Mouse (Mus musculus) right cerebral cortex, postnatal 36 days (tissue): ENCODE results near the gene Zfp992.
"Not testable (repeated sequence)": the region's sequence is repeated elsewhere in the genome, so short reads cannot be mapped to it uniquely, and the experiment has no call there.

Experiments used
- DNase-seq, 2 experiments: peaks; one replicate each; pipeline ENCODE4 v3.0.0; 2022; ENCODE audit warnings: low spot score in 2 of 2, mixed read lengths in 1 of 2

Zfp992 gene

GRCm38 (mm10) chr4:146474716-146475676 is 26.2 kb downstream of the Zfp992 start:
- not testable (repeated sequence) for DNase-seq

GRCm38 (mm10) chr4:146476260-146476659 is 27.4 kb downstream of the Zfp992 start:
- not testable (repeated sequence) for DNase-seq

- not testable (repeated sequence) for DNase-seq
Measured at GRCm38 (mm10) chr4:146476959-146477358, 28.1 kb downstream of the Zfp992 start.

- not testable (repeated sequence) for DNase-seq
Measured at GRCm38 (mm10) chr4:146480376-146481096, 31.7 kb downstream of the Zfp992 start.

- not testable (repeated sequence) for DNase-seq
Measured at GRCm38 (mm10) chr4:146482546-146482945, 33.7 kb downstream of the Zfp992 start.

DNA sequence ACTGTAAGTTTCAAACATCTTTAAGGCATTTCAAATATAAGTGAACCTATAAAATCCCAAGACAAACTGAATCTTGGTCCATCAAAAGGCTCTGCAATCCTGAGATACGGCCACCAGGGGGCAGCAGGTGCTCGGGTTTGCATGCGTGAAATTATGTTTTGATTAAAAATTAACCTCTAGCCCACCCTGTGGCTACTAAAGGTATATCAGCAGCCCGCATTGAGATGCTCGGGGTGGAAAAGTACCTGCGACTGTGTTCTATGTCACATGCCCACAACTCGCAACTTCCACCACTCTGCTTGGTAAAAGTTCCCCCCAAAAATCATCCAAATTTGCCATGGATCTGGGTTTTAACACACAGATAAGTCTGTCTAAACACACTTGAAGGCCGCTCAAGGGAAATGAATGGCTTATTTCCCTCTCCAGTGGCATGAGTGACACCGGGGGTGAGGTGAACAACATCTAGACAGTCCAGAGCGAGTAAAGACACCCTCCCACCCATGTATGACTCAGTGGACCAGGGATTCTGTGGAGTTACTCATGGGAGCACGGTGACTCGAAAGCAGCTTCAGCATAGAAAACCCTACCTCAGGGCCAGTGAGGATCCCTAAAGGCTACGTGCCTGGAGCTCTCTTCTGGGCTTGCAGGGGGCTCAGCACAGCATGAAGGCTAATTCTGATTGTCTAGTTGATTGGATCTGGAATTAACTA is 34.9 kb downstream of the Zfp992 start:
- DNase-seq, result not testable (repeated sequence)

GRCm38 (mm10) chr4:146484676-146485075 is 35.9 kb downstream of the Zfp992 start:
- not testable (repeated sequence) for DNase-seq

GRCm38 (mm10) chr4:146485183-146485939 is 36.5 kb downstream of the Zfp992 start:
- not testable (repeated sequence) for DNase-seq

DNA sequence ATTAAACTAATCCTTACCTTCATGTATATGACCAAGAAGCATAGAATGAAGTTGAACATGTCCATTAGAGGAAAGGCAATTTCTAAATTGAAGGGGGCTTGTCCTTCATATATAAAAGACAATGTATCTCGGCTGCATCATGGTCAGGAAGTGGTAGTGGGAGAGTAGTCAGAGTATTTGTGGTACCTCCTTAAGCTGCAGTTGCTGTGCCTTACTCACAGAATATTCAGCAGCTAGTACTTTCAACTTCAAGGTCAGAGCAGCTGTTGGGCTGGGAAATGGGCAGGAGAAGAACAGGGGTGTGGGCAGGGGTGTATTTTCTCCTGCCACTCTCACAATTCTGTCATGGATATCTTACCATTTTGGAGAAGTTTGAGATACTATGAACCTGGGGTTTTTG is 37.9 kb downstream of the Zfp992 start:
- DNase-seq, result not testable (repeated sequence)

DNA sequence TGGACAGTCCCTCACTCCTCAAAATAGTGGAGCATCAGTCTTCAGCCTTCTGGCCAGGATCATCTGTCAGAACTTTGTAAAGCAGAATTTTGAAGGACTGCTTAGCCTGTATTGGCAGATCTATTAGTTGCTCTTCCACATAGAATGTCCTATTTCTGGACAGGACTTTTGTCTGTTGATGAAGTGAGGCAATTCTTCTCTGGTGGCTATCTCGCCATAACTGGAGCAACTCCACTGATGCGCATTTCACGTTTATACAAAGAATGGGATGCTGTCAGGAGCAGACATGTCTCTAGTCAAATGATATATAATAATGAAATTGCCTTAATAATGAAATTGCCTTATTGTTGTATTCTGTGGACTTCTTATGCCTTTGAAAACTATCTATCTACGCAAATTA is 40.4 kb downstream of the Zfp992 start:
- not testable (repeated sequence) for DNase-seq

GRCm38 (mm10) chr4:146491993-146492392 is 43.2 kb downstream of the Zfp992 start:
- DNase-seq, result not testable (repeated sequence)

- no peak for DNase-seq
Measured at GRCm38 (mm10) chr4:146492439-146492838, 43.6 kb downstream of the Zfp992 start.

GRCm38 (mm10) chr4:146492851-146493250 is 44.0 kb downstream of the Zfp992 start:
- DNase-seq, result no peak

- DNase-seq, result not testable (repeated sequence)
Measured at GRCm38 (mm10) chr4:146493319-146493907, 44.6 kb downstream of the Zfp992 start.

DNA sequence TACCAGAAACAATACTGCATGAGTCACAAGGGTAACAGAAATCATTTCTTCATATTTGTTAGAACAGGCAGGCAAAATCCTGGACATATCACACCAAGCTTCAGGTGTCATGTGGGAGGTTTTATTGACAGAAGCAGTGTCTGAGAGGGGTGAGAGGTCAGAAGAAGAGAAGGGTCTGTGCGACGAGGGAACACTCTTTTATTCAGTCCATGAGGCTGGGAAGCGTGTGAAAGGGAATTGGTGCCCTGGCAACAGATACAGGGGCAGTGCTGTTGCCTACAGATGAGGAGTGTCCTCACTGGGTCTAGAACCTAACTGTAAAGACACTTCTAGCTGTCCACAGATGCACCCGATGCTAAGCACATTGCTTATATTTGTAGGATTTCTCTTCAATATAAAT is 46.2 kb downstream of the Zfp992 start:
- DNase-seq, result no peak

DNA sequence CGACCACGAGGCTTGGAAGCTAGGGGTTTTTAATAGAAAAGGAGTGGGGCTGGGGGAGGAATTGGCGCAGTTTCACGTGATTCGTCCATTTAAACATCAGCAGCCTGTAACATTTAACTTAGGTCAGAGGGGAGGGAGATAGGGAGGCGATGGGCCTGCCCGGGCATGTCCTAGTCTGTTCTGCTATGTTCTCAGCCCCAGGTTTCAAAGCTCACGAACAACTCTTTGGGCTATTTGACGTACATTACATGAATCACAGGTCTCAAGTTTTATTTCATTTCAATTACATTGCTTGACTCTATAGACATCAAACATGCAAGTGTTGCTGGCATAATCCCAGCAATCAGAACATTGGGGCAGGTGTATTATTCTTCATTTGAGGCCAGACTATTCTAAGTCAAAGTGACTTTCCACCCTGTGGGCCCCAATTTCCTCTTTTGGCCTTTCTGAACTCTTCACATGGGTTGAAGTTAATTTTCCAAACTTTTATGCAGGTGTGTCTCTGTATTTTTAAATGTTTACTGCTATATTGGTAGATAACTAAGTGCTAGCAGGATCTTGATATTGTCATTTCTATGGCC is 49.0 kb downstream of the Zfp992 start:
- DNase-seq, result not testable (repeated sequence)

GRCm38 (mm10) chr4:146501727-146502126 is 52.9 kb downstream of the Zfp992 start, which contains the start of gene Zfp981:
Zfp981 (plus strand) TSS chr4:146502027.
- not testable (repeated sequence) for DNase-seq

DNA sequence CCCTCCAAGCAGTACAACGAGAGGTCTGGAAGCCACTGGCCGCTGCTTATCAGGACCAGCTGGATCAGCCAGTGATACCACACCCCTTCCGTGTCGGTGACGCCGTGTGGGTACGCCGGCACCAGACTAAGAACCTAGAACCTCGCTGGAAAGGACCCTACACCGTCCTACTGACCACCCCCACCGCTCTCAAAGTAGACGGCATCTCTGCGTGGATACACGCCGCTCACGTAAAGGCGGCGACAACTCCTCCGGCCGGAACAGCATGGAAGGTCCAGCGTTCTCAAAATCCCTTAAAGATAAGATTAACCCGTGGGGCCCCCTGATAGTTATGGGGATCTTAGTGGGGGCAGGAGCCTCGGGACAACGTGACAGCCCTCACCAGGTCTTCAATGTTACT is 60.2 kb downstream of the Zfp992 start:
- DNase-seq, result not testable (repeated sequence)

GRCm38 (mm10) chr4:146511871-146512270 is 63.0 kb downstream of the Zfp992 start:
- DNase-seq, result not testable (repeated sequence)

GRCm38 (mm10) chr4:146516474-146516873 is 67.7 kb downstream of the Zfp992 start:
- no peak for DNase-seq
